Mouse (Mus musculus) midbrain, embryonic 15.5 days (tissue): Measurements from ENCODE around the gene Olfr31. TPM values are rescaled to one million over a fixed set of nuclear protein-coding genes. Genes with fewer than 3 reads are reported as not detected.

Experiments
- ATAC-seq: fragments of 200-750 bp; cut with Nextera tagmentation; replicated peaks from 2 replicates; pipeline ENCODE4 v1.8.0; 2017; ENCODE audit warnings: moderate TSS enrichment
- H3K27ac ChIP-seq: fragments of 300-500 bp; sonication (generic); 2 replicates; pipeline ENCODE4 v1.5.1; 2015; ENCODE audit warnings: mild to moderate bottlenecking, inconsistent platforms
- H3K27me3 ChIP-seq: fragments of 300-500 bp; sonication (generic); replicated peaks from 2 replicates; pipeline ENCODE4 v1.6.1; 2015; ENCODE audit warnings: inconsistent platforms
- H3K36me3 ChIP-seq: fragments of 300-500 bp; sonication (generic); replicated peaks from 2 replicates; pipeline ENCODE4 v1.6.1; 2015; ENCODE audit warnings: inconsistent platforms
- H3K4me1 ChIP-seq: fragments of 300-500 bp; sonication (generic); 2 replicates; pipeline ENCODE4 v1.6.1; 2015; ENCODE audit warnings: inconsistent platforms
- H3K4me2 ChIP-seq: fragments of 300-500 bp; sonication (generic); 2 replicates; pipeline ENCODE4 v1.6.1; 2015; ENCODE audit warnings: inconsistent platforms, mild to moderate bottlenecking, moderate library complexity
- H3K4me3 ChIP-seq: fragments of 300-500 bp; sonication (generic); 2 replicates; pipeline ENCODE4 v1.5.1; 2015; ENCODE audit warnings: mild to moderate bottlenecking, inconsistent platforms
- H3K9ac ChIP-seq: fragments of 300-500 bp; sonication (generic); 2 replicates; pipeline ENCODE4 v1.6.1; 2015; ENCODE audit warnings: mild to moderate bottlenecking, inconsistent platforms
- H3K9me3 ChIP-seq: fragments of 300-500 bp; sonication (generic); 2 replicates; pipeline ENCODE4 v1.6.1; 2016; ENCODE audit warnings: inconsistent platforms
- WGBS: fragments of 180-500 bp; shearing (Covaris S2); methylation state at CpG from one replicate; pipeline ENCODE4 v1.1.7; 2015; ENCODE audit warnings: mixed read lengths; 5-methylcytosine and 5-hydroxymethylcytosine counted together
- polyA plus RNA-seq: library from polyadenylated mRNA; unstranded; fragments of >200 nt; fragmentation: Nextera tagmentation; extraction: Ambion mirVana; gene quantifications from 2 replicates; pipeline ENCODE4 v1.2.1, GENCODE M21; 2015

Olfr31 gene
- polyA plus RNA-seq, 1 experiment from 2014 or later, result 0.12 TPM

DNA sequence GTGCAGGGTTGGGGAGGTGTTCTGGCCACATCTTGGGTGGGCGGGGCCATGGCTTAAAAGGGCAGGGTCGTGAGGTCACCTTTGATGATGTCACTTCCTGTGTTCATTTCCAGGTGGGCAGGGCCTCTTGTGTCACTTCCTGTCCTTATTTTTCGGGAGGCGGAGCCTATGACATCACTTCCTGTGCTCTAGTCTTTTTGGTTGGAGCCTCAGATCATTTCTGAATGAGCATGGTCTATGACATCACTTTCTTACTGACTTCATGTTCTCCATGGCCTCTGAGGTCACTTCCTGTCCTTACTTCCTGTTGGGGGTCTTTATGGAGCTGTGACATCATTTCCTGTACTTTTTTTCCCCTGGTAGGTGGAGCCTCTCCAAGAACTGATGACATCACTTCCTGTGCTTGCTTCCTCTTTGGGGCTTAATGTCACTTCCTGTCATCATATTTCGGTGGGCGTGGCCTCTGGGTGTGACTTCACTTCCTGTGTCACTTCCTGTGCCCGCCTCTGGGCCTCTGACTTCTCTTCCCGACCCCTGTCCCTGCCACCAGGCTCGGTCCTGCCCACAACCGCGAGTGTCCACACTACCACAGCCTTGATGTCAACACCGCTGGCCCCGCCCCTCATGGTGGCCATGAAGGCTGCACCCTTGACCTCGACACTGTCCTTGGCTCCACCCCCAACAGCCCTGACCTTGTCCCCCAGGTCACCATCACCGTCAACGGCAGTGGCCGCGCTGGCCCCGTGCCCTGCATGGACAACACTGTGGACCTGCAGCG is 27.0 kb downstream of the Olfr31 start:
- WGBS, result 96% methylated on average over 20 of the region's 20 CpGs
- Histone ChIP-seq H3K4me3 (no peak overlapping the region), H3K36me3 (no peaks in the 10 kb centered on the region), H3K27me3 (no peaks in the 10 kb centered on the region), H3K4me1 (peaks cover 5% of the 10 kb centered on the region), H3K4me2 (no peak overlapping the region), H3K27ac (no peak overlapping the region), H3K9ac (no peak overlapping the region), H3K9me3 (peaks cover 12% of the 10 kb centered on the region; the same call in 1 of the 2 replicates)
- no peak for ATAC-seq

DNA sequence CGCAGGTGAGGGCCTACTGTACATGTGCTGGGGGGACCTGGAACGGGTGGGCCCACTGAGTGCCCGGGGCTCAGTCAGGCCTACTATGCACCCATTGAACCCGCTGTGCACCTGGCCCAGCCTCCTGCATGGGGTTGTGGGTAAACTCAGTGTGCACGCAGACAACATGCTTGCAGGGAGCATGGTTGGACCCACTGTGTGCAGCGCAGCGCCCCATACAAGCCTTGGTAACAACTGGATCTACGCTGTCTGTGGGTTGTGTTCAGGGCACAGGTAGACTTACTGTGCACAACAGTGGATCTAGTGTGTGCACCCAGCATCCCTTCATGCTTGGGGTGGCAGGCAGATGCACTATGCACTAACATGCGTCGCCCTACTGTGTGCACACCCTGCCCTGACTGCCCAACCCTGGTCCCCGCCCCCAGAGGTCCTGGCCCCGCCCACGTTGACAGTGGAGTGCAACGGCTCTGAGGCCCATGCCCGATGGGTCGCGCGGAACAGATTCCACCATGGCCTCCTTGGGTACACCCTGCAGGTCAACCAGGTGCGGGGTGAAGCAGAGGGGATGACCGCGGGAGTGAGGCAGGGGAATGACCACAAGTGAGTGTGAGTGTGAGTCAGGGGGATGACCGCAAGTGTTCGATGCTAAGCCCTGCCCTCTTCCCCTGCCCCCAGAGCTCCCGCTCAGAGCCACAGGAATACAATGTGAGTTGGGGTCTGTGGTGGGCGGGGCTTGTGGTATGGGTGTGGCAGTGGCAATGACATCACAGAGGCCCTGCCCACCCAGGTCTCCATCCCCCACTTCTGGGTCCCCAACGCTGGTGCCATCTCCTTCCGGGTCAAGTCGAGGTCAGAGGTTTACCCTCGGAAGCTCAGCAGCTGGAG is 27.9 kb downstream of the Olfr31 start:
- no peak overlapping the region for H3K4me2 ChIP-seq
- peaks cover 12% of the 10 kb centered on the region; the same call in 1 of the 2 replicates for H3K9me3 ChIP-seq
- H3K9ac ChIP-seq, result no peak overlapping the region
- H3K36me3 ChIP-seq, result no peaks in the 10 kb centered on the region
- no peaks in the 10 kb centered on the region for H3K27me3 ChIP-seq
- no peak overlapping the region for H3K27ac ChIP-seq
- H3K4me3 ChIP-seq, result no peak overlapping the region
- 95% methylated on average over 29 of the region's 29 CpGs for WGBS
- peaks cover 5% of the 10 kb centered on the region for H3K4me1 ChIP-seq
- ATAC-seq, result no peak

- ATAC-seq, result no peak
- Histone ChIP-seq H3K4me2 (no peak overlapping the region), H3K36me3 (no peaks in the 10 kb centered on the region), H3K4me1 (peaks cover 5% of the 10 kb centered on the region), H3K9me3 (peaks cover 12% of the 10 kb centered on the region; the same call in 1 of the 2 replicates), H3K9ac (no peak overlapping the region), H3K27ac (no peak overlapping the region), H3K27me3 (no peaks in the 10 kb centered on the region), H3K4me3 (no peak overlapping the region)
- 98% methylated on average over 7 of the region's 7 CpGs for WGBS
These were observed 28.5 kb downstream of the Olfr31 start for GRCm38 (mm10) chr14:14351148-14351455.

- peak; percentile 43 for ATAC-seq
- Histone ChIP-seq H3K4me3 (no peak overlapping the region), H3K27ac (no peak overlapping the region), H3K27me3 (no peaks in the 10 kb centered on the region), H3K36me3 (no peaks in the 10 kb centered on the region), H3K4me1 (no peaks in the 10 kb centered on the region), H3K4me2 (no peak overlapping the region), H3K9me3 (peaks cover 12% of the 10 kb centered on the region; the same call in 1 of the 2 replicates), H3K9ac (no peak overlapping the region)
- 81% methylated on average over 9 of the region's 9 CpGs for WGBS
These were observed 29.3 kb downstream of the Olfr31 start for GRCm38 (mm10) chr14:14351721-14352590.

GRCm38 (mm10) chr14:14352606-14353005 is 30.0 kb downstream of the Olfr31 start:
- no peak overlapping the region for H3K4me2 ChIP-seq
- no peak overlapping the region for H3K27ac ChIP-seq
- H3K36me3 ChIP-seq, result no peaks in the 10 kb centered on the region
- no peak overlapping the region for H3K9ac ChIP-seq
- H3K9me3 ChIP-seq, result peaks cover 12% of the 10 kb centered on the region; the same call in 1 of the 2 replicates
- 73% methylated on average over 6 of the region's 6 CpGs for WGBS
- ATAC-seq, result no peak; the same call in none of the 2 replicates
- H3K4me3 ChIP-seq, result no peak overlapping the region
- no peaks in the 10 kb centered on the region for H3K27me3 ChIP-seq
- no peaks in the 10 kb centered on the region for H3K4me1 ChIP-seq

DNA sequence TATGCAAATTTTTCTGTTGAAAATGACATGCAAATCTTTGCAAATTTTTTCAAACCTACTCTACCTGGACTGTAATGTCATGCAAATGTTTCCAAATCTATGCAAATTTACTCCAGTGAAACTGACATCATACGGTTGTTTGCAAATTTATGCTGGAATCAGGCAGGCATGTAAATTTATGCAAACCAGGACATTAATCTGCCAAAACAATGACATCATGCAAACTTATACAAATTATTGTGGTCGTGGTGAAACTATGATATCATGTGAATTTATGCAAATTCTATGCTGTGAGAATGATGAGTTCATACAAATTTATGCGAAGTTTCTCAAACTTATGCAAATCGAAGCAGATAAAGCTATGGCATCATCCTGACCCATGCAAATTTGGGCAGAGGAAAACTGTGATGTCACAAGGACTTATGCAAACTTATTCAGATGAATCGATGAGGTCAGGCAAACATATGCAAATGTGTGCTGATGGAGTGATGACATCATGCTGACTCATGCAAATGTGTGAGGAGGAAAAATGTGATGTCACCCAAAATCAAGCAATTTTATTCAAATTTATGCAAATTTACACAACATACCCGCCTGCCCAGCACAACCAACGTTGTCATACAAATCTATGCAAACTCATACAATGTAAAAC is 30.6 kb downstream of the Olfr31 start:
- H3K9me3 ChIP-seq, result peaks cover 11% of the 10 kb centered on the region; the same call in 1 of the 2 replicates
- no peak overlapping the region for H3K27ac ChIP-seq
- 84% methylated on average over 7 of the region's 7 CpGs for WGBS
- no peaks in the 10 kb centered on the region for H3K27me3 ChIP-seq
- no peak overlapping the region for H3K4me3 ChIP-seq
- H3K36me3 ChIP-seq, result no peaks in the 10 kb centered on the region
- no peaks in the 10 kb centered on the region for H3K4me1 ChIP-seq
- 0 out of 2 replicates have a peak, but pooled peaks have one; percentile 1 for ATAC-seq
- no peak overlapping the region for H3K9ac ChIP-seq
- no peak overlapping the region for H3K4me2 ChIP-seq

DNA sequence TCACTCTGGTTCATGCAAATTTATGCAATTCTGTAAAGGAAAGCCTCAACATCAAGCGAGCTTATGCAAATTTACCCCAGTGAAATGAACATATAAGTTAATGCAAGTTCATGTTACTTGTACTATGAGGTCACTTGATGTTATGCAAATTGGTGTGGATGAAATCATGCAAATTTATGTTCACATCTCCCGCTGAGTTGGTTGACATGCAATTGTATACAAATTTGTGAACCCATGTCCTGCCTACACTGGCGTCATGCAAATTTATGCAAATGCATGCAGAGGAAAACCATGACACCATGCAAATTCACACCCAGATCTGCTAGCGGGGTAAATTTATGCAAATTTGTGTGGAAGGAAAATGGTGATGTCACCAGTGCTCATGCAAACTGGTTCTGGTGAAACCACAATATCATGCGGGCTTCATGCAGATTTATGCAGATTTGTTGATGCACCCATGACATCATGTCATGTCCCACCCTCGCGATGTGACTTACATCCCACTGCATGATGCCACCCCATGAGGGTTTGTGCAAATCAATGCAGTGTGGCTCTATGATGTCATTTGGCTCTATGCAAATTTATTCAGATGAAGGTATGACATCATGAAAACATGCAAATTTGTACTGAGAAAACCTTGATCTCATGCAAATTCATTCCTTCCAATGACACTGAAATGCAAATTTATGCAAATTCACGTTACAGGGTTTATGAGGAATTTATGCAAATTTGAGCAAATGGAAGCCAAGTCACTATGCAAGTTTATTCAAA is 31.3 kb downstream of the Olfr31 start:
- Histone ChIP-seq H3K4me3 (no peak overlapping the region), H3K9ac (no peak overlapping the region), H3K27me3 (no peaks in the 10 kb centered on the region), H3K4me1 (no peaks in the 10 kb centered on the region), H3K9me3 (peaks cover 7% of the 10 kb centered on the region; the same call in 1 of the 2 replicates), H3K36me3 (no peaks in the 10 kb centered on the region), H3K4me2 (no peak overlapping the region), H3K27ac (no peak overlapping the region)
- peak; percentile 11; the same call in 1 of the 2 replicates for ATAC-seq
- WGBS, result 84% methylated on average over 8 of the region's 8 CpGs

- Histone ChIP-seq H3K4me3 (no peak overlapping the region), H3K27me3 (no peaks in the 10 kb centered on the region), H3K4me2 (no peak overlapping the region), H3K27ac (no peak overlapping the region), H3K9ac (no peak overlapping the region), H3K36me3 (no peaks in the 10 kb centered on the region), H3K4me1 (no peaks in the 10 kb centered on the region), H3K9me3 (peaks cover 3% of the 10 kb centered on the region; the same call in 1 of the 2 replicates)
- WGBS, result 72% methylated on average over 13 of the region's 13 CpGs
- ATAC-seq, result peak; percentile 46
These were observed 32.1 kb downstream of the Olfr31 start for GRCm38 (mm10) chr14:14354511-14355359.

- WGBS, result 91% methylated on average over 8 of the region's 8 CpGs
- ATAC-seq, result no peak
- no peaks in the 10 kb centered on the region for H3K27me3 ChIP-seq
- H3K4me1 ChIP-seq, result no peaks in the 10 kb centered on the region
- no peak overlapping the region for H3K4me2 ChIP-seq
- no peak overlapping the region for H3K9ac ChIP-seq
- H3K36me3 ChIP-seq, result no peaks in the 10 kb centered on the region
- H3K4me3 ChIP-seq, result no peak overlapping the region
- H3K27ac ChIP-seq, result no peak overlapping the region
- H3K9me3 ChIP-seq, result peaks cover 3% of the 10 kb centered on the region; the same call in 1 of the 2 replicates
These were observed 32.7 kb downstream of the Olfr31 start for GRCm38 (mm10) chr14:14355360-14355646.
